Mouse (Mus musculus) intestine, embryonic 15.5 days (tissue): ENCODE measurements around the gene Igf2r. TPM values are rescaled to one million over a fixed set of nuclear protein-coding genes. Genes with fewer than 3 reads are reported as not detected.

Experiments
- ATAC-seq: fragments of 200-750 bp; cut with Nextera tagmentation; 2 replicates; pipeline ENCODE4 v1.8.0; 2017; ENCODE audit warnings: moderate TSS enrichment, moderate library complexity
- H3K27ac ChIP-seq: fragments of 300-500 bp; sonication (generic); 2 replicates; pipeline ENCODE4 v1.5.1; 2015; ENCODE audit warnings: mild to moderate bottlenecking, inconsistent platforms
- H3K27me3 ChIP-seq: fragments of 300-500 bp; sonication (generic); replicated peaks from 2 replicates; pipeline ENCODE4 v1.6.1; 2015; ENCODE audit warnings: inconsistent platforms
- H3K36me3 ChIP-seq: fragments of 300-500 bp; sonication (generic); 2 replicates; pipeline ENCODE4 v1.6.1; 2015; ENCODE audit warnings: inconsistent platforms
- H3K4me1 ChIP-seq: fragments of 300-500 bp; sonication (generic); replicated peaks from 2 replicates; pipeline ENCODE4 v1.6.1; 2015; ENCODE audit warnings: inconsistent platforms
- H3K4me2 ChIP-seq: fragments of 300-500 bp; sonication (generic); replicated peaks from 2 replicates; pipeline ENCODE4 v1.6.1; 2015; ENCODE audit warnings: mild to moderate bottlenecking, inconsistent platforms
- H3K4me3 ChIP-seq: fragments of 300-500 bp; sonication (generic); replicated peaks from 2 replicates; pipeline ENCODE4 v1.5.1; 2015; ENCODE audit warnings: inconsistent platforms
- H3K9ac ChIP-seq: fragments of 300-500 bp; sonication (generic); 2 replicates; pipeline ENCODE4 v1.6.1; 2015; ENCODE audit warnings: inconsistent platforms
- H3K9me3 ChIP-seq: fragments of 300-500 bp; sonication (generic); 2 replicates; pipeline ENCODE4 v1.6.1; 2016; ENCODE audit warnings: inconsistent platforms
- WGBS: fragments of 180-500 bp; shearing (Covaris S2); methylation state at CpG from one replicate; pipeline ENCODE4 v1.1.7; 2015; 5-methylcytosine and 5-hydroxymethylcytosine counted together
- polyA plus RNA-seq: library from polyadenylated mRNA; unstranded; fragments of >200 nt; fragmentation: Nextera tagmentation; extraction: Ambion mirVana; gene quantifications from 2 replicates; pipeline ENCODE4 v1.2.1, GENCODE M21; 2015

The Igf2r gene
- 37.5 and 38.9 TPM in 2 replicates for polyA plus RNA-seq

DNA sequence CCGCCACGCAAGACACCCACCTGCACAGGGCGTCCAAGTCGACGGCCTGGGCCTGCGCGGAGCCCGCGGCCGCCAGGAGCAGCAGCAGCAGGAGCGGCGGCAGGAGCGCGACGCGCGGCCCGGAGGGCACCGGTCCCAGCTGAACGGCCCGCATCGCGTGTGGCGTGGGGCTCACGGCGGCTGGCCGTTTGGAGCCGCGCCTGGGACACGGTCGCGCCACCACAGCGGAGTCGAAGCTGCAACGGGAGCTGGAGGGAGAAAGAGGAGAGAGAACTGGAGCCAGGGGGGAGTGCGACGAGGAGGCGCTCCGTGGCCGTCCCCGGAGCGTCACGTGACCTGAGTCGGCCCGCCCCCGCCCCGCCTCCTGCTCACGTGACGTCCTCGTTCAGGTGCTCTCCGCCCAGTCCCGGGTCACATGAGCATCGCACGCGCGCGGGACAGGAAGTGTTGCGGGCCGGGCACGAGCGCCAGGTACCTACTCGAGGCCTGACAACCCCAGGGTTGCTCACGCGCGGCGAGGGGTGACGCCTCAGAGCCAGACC, at the start of gene Igf2r:
Igf2r (minus strand) TSS at position 285 of the 542 bp plus-strand sequence.
- Histone ChIP-seq H3K27ac (peak within 1 kb of the TSS; percentile 74), H3K4me3 (peak within 1 kb of the TSS; percentile 55), H3K9me3 (no peaks in the 10 kb centered on the region), H3K36me3 (peaks cover 12% of the 10 kb centered on the region), H3K27me3 (no peaks in the 10 kb centered on the region), H3K9ac (peak within 1 kb of the TSS; percentile 68), H3K4me2 (peak within 1 kb of the TSS; percentile 59), H3K4me1 (peaks cover 16% of the 10 kb centered on the region; the same call in 1 of the 2 replicates)
- 32% methylated on average over 67 of the region's 67 CpGs for WGBS
- peak; percentile 92 for ATAC-seq

DNA sequence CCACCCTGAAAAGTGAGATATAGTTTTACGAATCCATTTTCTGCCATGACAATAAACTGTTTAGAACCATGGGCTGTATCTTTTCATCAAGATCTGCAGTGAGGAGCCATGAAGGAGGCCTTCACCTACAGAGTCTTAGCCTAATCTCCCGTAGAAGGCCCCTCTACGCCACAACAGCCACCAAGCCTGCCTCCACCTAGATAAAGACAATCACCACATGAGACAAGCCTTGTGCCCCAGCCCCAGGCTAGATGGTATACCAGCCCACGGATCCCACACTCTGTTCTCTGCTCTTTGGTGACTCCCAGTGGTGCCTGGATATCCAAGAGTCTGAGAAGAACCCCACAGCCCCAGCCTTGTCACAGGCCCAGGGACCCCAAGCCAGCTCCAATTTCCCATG, 46.4 kb upstream of the Igf2r start:
- no peak overlapping the region for H3K4me2 ChIP-seq
- no peaks in the 10 kb centered on the region for H3K9me3 ChIP-seq
- H3K27ac ChIP-seq, result no peak overlapping the region
- ATAC-seq, result no peak
- peaks cover 30% of the 10 kb centered on the region for H3K36me3 ChIP-seq
- no peaks in the 10 kb centered on the region for H3K27me3 ChIP-seq
- WGBS, result 86% methylated on average over 4 of the region's 4 CpGs
- no peak overlapping the region for H3K9ac ChIP-seq
- no peak overlapping the region for H3K4me3 ChIP-seq
- no peaks in the 10 kb centered on the region for H3K4me1 ChIP-seq

DNA sequence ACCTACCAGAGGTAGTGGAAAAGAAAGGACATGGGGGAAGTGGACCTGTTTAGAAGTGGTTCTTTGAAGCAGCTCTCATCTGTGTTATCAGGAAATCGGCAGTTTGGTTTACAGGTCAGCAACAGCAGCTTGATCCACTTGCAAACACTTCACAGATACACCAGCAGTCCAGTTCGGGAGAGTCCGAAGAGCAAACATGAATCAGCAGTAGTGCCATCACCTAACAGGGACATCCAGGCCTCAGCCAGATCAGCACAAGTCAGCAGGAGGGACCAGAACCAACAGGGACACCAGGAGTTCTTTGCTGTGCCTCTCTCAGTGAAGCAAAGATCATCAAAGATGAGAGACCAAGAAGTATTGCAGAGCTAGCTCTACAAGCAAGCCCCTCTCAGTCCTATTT, 45.0 kb upstream of the Igf2r start:
- no peak for ATAC-seq
- Histone ChIP-seq H3K4me1 (peaks cover 9% of the 10 kb centered on the region), H3K4me2 (no peak overlapping the region), H3K27me3 (no peaks in the 10 kb centered on the region), H3K27ac (no peak overlapping the region), H3K36me3 (peaks cover 27% of the 10 kb centered on the region), H3K9me3 (no peaks in the 10 kb centered on the region), H3K9ac (no peak overlapping the region), H3K4me3 (no peak overlapping the region)
- WGBS, result 68% methylated on average over 3 of the region's 3 CpGs

DNA sequence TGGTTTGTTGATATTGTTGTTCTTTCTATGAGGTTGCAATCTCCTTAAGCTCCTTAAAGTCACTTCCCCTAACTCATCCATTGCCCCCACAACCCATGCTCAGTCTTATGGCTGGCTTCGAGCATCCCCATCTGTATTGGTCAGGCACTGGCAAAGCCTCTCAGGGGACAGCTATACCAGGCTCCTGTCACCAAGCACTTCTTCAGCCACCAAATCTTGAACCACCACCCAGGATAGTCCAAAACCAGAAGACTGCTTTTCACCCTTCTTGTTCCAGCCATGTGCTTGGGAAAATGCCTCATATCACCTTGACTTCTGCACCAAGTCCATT, 41.5 kb upstream of the Igf2r start:
- no peak for ATAC-seq
- Histone ChIP-seq H3K36me3 (peaks cover 12% of the 10 kb centered on the region), H3K4me1 (peaks cover 17% of the 10 kb centered on the region), H3K4me2 (no peak overlapping the region), H3K4me3 (no peak overlapping the region), H3K9me3 (no peaks in the 10 kb centered on the region), H3K27ac (no peak overlapping the region), H3K27me3 (no peaks in the 10 kb centered on the region), H3K9ac (no peak overlapping the region)
- 84% methylated on average over 1 of the region's 1 CpGs for WGBS

DNA sequence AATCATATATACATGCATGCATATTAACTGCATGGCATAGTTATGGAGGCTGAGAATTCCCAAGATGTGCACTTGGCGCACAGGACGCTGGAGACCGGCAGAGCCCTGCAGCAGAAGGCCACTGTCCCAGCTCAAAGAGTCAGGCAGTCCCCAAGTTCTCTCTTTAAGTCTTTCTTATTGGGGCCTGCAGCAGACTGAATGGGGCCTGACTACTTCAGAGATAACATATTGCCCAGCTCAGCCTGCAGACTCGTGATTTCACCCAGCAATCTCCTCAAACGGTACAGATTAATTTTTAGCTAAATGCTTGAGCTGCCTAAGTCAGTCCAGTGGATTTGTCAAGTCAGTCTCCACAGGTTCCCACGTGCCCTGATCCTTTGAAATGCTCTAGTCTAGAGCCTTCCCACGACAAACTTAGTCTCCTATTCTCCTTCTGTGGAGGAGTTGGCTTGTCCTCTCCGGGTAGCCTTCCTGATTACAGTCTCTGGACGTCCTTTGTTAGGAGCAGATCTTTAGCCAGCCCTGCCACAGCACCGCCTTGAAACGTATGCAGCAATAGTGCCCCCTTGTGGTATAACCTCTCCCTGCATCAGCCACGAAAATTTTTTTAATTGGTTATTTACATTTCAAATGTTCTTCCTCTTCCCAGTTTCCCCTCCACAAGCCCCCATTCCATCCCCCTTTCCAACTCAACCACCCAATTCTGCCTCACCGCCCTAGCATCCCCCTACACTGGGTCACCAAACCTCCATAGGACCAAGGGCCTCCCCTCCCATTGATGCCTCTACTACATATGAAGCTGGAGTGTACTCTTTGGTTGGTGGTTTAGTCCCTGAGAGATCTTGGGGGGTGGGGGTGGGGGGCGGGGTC, 40.9 kb upstream of the Igf2r start:
- H3K9ac ChIP-seq, result no peak overlapping the region
- H3K27ac ChIP-seq, result peak overlapping the region; percentile 83
- H3K27me3 ChIP-seq, result no peaks in the 10 kb centered on the region
- peak; percentile 93 for ATAC-seq
- peaks cover 7% of the 10 kb centered on the region for H3K36me3 ChIP-seq
- 14% methylated on average over 14 of the region's 14 CpGs for WGBS
- H3K9me3 ChIP-seq, result no peaks in the 10 kb centered on the region
- no peak overlapping the region for H3K4me3 ChIP-seq
- H3K4me1 ChIP-seq, result peaks cover 17% of the 10 kb centered on the region
- H3K4me2 ChIP-seq, result peak overlapping the region; percentile 18

DNA sequence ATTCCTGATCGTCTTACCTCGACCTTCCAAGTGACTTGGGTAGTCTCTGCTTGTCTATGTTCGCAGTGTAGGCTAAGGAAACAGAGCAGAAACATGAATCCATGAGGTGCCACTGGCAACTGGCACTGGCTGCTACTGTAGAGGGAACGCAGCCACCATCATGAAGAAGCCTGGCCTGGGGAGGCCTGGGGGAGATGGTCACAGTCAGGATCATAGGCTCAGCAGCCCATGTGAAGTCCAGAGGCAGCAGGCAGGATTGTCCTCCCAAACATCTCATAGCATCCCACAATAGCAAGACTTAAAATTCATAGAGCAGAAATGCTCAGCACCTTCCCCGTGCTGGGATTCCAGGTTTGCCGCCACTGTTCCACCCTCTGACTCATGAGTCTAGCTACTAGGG, 39.4 kb upstream of the Igf2r start:
- no peak overlapping the region for H3K4me2 ChIP-seq
- H3K9me3 ChIP-seq, result no peaks in the 10 kb centered on the region
- WGBS, result 87% methylated on average over 6 of the region's 6 CpGs
- ATAC-seq, result no peak
- no peaks in the 10 kb centered on the region for H3K27me3 ChIP-seq
- H3K4me1 ChIP-seq, result peaks cover 17% of the 10 kb centered on the region
- peak overlapping the region; percentile 72 for H3K27ac ChIP-seq
- H3K9ac ChIP-seq, result no peak overlapping the region
- H3K4me3 ChIP-seq, result no peak overlapping the region
- H3K36me3 ChIP-seq, result no peaks in the 10 kb centered on the region

DNA sequence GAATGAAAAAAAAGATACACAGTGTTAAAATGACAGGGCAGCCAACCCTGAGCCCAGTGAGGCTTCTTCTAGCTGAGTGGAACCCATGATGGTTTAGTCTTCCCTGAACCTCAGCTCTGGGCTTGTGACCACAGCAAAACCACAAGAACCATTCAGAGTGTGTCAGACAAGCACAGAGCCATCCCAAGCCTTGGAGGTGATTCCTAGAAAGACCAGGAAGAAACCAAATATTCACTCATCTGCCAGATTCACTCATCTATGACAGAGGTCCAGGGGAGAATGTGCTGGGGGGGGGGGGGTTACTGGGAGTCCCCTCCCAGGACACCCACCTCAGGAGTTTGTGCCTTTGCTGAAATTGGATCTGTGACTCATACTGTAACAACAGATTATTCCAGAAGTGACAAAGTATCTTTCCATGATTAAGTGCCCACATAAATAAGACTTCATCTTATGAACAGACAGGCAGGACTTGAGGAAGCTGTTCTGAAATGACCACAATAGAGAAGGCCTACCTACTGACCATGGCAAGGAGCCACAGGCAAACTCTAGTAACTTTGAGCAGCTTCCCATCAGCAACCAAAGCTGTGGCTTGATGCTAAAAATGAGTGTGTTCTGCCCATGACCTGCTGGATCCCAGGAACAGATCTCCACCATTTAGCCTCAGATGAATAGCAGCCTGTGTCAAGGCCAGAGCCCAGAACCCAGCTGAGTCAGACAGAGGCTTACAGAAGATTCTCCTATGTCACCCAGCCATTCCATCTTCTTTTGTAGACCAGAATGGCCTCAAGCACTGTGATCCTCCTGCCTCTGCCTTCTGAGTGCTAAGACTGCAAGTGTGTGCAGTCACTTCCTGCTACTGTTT, 35.4 kb upstream of the Igf2r start:
- no peaks in the 10 kb centered on the region for H3K36me3 ChIP-seq
- no peak overlapping the region for H3K4me2 ChIP-seq
- H3K27ac ChIP-seq, result no peak overlapping the region
- H3K4me1 ChIP-seq, result peaks cover 12% of the 10 kb centered on the region
- H3K4me3 ChIP-seq, result no peak overlapping the region
- H3K27me3 ChIP-seq, result no peaks in the 10 kb centered on the region
- no peaks in the 10 kb centered on the region for H3K9me3 ChIP-seq
- H3K9ac ChIP-seq, result no peak overlapping the region
- no peak for ATAC-seq

DNA sequence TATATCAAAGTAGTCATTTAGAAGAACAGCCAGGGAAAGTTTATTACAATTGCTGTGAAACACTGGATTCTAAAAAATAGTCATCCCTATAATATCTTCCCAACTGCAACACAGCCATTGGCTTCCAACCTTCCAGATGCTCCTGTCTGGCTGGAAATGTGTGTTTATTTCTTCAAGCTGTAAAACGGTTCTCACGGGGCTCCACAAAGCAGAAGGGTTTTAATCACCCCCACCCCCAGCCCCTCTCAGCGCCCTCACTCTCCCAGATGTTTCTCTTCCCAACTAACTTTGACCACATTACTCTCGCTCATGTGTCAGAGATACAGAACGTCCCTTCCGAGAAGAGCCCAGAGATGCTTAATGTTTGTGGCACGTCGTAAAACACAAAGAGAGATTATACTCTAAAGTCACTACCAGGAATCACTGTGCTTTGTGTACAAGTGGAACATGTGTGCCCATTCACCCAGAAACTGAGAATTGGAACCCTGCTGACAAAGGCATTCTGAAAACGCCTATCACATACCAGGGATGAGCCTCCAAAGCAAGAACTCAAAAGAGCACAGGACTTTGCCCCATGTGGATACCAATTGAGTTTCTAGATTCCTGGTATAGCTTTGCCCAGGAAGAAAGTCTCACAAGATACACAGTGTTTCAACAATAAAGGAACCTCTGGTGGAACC, 32.5 kb upstream of the Igf2r start:
- Histone ChIP-seq H3K4me3 (no peak overlapping the region), H3K36me3 (no peaks in the 10 kb centered on the region), H3K27ac (peak overlapping the region; percentile 18; the same call in 1 of the 2 replicates), H3K9ac (no peak overlapping the region), H3K4me2 (no peak overlapping the region), H3K9me3 (no peaks in the 10 kb centered on the region), H3K27me3 (no peaks in the 10 kb centered on the region), H3K4me1 (peaks cover 15% of the 10 kb centered on the region; the same call in 1 of the 2 replicates)
- no peak for ATAC-seq
- 32% methylated on average over 9 of the region's 9 CpGs for WGBS

DNA sequence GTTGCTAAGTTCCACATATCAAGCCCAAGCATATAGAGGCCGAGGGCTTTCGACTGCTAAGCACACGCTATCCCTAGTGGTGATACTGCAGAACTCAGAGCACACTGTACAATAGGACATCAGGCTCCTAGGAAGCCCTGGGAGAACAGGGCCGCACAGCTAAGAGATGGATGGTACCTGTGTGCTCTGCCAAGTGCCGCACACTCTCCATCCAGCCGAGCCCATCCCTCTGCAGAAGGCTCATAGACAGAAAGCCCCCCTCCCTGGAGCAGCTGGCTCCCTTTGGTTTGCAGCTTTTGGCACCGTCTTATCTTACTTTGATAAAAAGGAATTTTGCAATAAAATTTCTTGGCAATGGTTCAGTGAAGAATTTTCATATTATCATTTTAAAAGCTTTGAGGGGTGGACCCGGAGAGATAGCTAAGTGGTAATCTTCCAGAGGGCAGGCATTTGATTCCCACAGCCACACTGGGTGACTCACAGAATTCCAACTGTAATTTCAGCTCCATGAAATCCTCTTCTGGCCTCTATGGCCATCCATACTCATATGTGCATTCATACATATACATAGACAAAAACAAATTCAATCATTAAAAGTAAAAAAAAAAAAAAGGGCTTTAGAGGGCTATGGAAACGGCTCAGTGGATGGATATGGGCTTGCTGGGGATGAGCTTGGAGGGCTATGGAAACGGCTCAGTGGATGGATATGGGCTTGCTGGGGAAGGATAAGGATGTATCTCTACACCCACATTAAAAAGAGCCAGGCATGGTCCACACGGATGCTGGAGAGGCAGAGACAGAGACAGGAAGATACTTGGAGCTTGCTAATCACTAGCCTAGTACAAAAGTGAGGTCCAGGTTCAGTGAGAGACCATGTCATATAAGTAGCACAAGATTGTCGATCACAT, 30.2 kb upstream of the Igf2r start:
- ATAC-seq, result peak; percentile 82
- H3K9me3 ChIP-seq, result no peaks in the 10 kb centered on the region
- no peaks in the 10 kb centered on the region for H3K27me3 ChIP-seq
- 60% methylated on average over 12 of the region's 12 CpGs for WGBS
- H3K4me1 ChIP-seq, result peaks cover 24% of the 10 kb centered on the region; the same call in 1 of the 2 replicates
- H3K4me2 ChIP-seq, result no peak overlapping the region
- H3K9ac ChIP-seq, result no peak overlapping the region
- H3K36me3 ChIP-seq, result no peaks in the 10 kb centered on the region
- 0 out of 2 replicates have a peak overlapping the region, but pooled peaks have one; percentile 48 for H3K27ac ChIP-seq
- H3K4me3 ChIP-seq, result no peak overlapping the region

DNA sequence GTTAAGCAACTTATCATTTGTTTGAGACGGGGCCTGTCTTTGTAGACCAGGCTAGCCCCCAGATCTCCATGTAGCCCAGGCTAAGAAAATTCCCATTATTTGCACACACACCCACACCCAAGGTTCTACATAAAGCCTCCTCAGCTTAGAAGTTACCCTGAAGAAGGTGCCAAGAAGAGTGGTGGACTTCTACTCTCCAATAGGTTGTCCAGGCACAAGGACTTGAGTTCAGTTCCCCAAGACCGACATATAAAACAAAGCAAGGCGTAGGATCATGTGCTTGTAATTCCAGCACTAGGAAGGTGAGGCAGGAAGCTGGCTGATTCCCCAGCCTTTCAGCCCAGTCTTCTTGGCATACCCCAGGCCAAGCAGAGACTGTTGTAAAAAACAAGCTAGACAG, 29.1 kb upstream of the Igf2r start:
- Histone ChIP-seq H3K27me3 (no peaks in the 10 kb centered on the region), H3K36me3 (no peaks in the 10 kb centered on the region), H3K9me3 (no peaks in the 10 kb centered on the region), H3K4me2 (no peak overlapping the region), H3K4me3 (no peak overlapping the region), H3K27ac (0 out of 2 replicates have a peak overlapping the region, but pooled peaks have one; percentile 48), H3K4me1 (peaks cover 34% of the 10 kb centered on the region), H3K9ac (no peak overlapping the region)
- ATAC-seq, result no peak
- 85% methylated on average over 3 of the region's 3 CpGs for WGBS

DNA sequence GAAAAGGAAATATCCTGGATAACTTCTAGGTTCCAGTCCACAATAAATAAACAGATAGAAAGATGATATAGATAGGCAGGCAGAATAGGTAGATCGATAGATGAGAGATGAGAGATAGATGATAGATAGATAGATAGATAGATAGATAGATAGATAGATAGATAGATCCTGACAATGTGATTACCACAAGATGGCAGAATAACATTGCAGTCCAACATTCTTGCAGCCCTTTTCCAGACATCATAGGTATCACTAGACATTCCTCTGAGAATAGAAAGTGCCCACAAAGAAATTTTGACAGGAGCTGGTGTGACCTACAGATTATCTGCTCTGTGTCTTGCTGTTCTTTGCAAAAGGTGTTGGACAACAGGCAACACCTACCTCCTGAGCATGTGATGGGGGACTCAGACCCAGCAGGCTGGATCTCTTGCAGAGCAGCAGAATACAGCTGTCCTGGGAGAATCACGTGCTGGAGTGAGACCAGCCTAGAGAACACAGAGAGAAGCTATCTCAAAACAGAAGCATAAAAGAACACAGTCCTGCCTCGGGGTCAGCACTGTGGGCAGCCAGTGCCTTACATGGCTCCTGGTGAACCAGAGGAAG, 28.1 kb upstream of the Igf2r start:
- Histone ChIP-seq H3K4me3 (no peak overlapping the region), H3K27ac (0 out of 2 replicates have a peak overlapping the region, but pooled peaks have one; percentile 15), H3K4me2 (no peak overlapping the region), H3K9me3 (no peaks in the 10 kb centered on the region), H3K9ac (no peak overlapping the region), H3K4me1 (peaks cover 39% of the 10 kb centered on the region), H3K36me3 (no peaks in the 10 kb centered on the region), H3K27me3 (no peaks in the 10 kb centered on the region)
- 69% methylated on average over 3 of the region's 3 CpGs for WGBS
- ATAC-seq, result no peak
